Mouse (Mus musculus): ENCODE data around the gene Rgs6. TPM values are rescaled to one million over a fixed set of nuclear protein-coding genes. Genes with fewer than 3 reads are reported as not detected.

Rgs6 gene
- polyA plus RNA-seq, 1 experiment from 2014 or later: 12.5 TPM

DNA sequence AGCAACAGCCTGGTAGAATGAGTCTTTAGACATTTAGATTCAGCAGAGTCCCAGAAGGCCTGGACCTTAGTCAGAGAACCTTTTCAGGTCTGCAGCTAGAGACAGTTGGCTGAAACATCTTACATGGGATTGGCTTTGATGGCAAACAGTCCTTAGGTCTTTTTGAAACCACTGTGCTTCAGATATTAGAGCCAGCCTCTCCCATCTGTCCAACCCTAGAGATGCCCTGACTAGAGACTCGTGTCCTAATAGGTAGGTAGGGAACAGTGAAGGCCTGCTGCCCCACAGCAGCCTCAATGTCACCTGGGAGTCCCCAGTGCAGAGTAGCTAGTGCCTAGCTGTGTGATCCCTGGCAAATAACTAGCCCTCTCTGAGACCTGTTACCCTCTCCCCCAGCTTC, 555.5 kb downstream of the Rgs6 start:
- ATAC-seq (ENCODE audit: low FRiP score, low TSS enrichment) (no peak), DNase-seq (no peak)
- Histone ChIP-seq H3K4me2 (ENCODE audit: low read length) (no peak overlapping the region), H3K9me3 (ENCODE audit: control insufficient read depth, low read length) (no peaks in the 10 kb centered on the region), H3K4me1 (ENCODE audit: control insufficient read depth, insufficient read depth, low read length) (no peaks in the 10 kb centered on the region), H3K27me3 (ENCODE audit: control insufficient read depth, insufficient read depth, low read length) (no peaks in the 10 kb centered on the region), H3K4me3 (replicated peaks; ENCODE audit: low read depth, low read length) (no peak overlapping the region), H3K36me3 (ENCODE audit: control insufficient read depth, insufficient read depth, low read length) (no peaks in the 10 kb centered on the region), H3K9ac (replicated peaks; ENCODE audit: low read length) (no peak overlapping the region), H3K27ac (replicated peaks; ENCODE audit: low read depth, low read length) (no peak overlapping the region)
- WGBS: 78% methylated on average over 1 of the region's 1 CpGs

DNA sequence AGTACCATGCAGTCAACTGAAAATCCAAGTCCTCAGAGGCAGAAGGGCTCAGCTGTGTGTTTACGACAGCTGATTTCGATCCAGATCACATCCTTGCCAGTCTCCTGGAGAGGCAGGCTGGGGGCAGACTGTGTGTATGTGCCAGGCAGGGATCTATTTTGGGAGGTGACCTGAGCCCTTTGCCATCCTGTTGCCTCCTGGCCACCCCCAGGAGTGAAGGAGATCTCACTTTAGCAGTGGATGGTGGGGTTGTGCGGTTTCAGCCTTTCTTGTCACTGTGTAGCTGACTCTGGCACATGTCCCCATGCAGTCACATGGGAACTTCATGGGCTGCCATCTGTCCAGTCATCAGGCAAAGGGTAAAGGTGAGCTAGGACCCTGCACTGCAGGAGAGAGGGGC, 557.0 kb downstream of the Rgs6 start:
- no peaks in the 10 kb centered on the region for H3K9me3 ChIP-seq (ENCODE audit: control insufficient read depth, low read length)
- WGBS: 80% methylated on average over 3 of the region's 3 CpGs
- ATAC-seq (ENCODE audit: low FRiP score, low TSS enrichment): no peak

DNA sequence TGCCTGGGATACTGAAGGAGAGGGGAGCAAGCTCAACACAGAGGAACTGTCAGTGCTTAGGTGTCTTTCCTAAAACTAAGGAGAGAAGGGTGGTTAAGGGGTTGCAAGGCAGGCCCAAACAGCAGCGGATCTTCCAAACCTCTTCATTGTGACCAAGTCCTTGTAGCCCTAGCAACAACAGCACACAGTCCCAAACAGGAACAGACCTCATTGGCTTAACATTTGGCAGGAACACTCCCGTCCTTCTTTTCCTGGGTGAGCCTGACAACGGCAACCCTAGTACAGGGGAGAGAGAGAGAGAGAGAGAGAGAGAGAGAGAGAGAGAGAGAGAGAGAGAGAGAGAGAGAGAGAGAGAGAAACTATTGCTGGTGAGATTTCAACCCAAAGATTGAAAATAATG, 557.8 kb downstream of the Rgs6 start:
- Histone ChIP-seq H3K27ac (replicated peaks; ENCODE audit: low read depth, low read length) (no peak overlapping the region), H3K9me3 (ENCODE audit: control insufficient read depth, low read length) (no peaks in the 10 kb centered on the region), H3K4me1 (ENCODE audit: control insufficient read depth, insufficient read depth, low read length) (no peaks in the 10 kb centered on the region), H3K27me3 (ENCODE audit: control insufficient read depth, insufficient read depth, low read length) (no peaks in the 10 kb centered on the region), H3K36me3 (ENCODE audit: control insufficient read depth, insufficient read depth, low read length) (no peaks in the 10 kb centered on the region), H3K4me2 (ENCODE audit: low read length) (no peak overlapping the region), H3K4me3 (replicated peaks; ENCODE audit: low read depth, low read length) (no peak overlapping the region), H3K9ac (replicated peaks; ENCODE audit: low read length) (no peak overlapping the region)
- ATAC-seq (ENCODE audit: low FRiP score, low TSS enrichment) (no peak), DNase-seq (no peak)
- 80% methylated on average over 3 of the region's 3 CpGs for whole genome bisulfite sequencing

More for the DNA sequence above, 557.0 kb downstream of the Rgs6 start:
- no peak for DNase-seq
- H3K4me1 ChIP-seq (ENCODE audit: control insufficient read depth, insufficient read depth, low read length): no peaks in the 10 kb centered on the region
- H3K27ac ChIP-seq (replicated peaks; ENCODE audit: low read depth, low read length): no peak overlapping the region
- H3K27me3 ChIP-seq (ENCODE audit: control insufficient read depth, insufficient read depth, low read length): no peaks in the 10 kb centered on the region
- H3K4me2 ChIP-seq (ENCODE audit: low read length): no peak overlapping the region
- H3K9ac ChIP-seq (replicated peaks; ENCODE audit: low read length): no peak overlapping the region
- H3K4me3 ChIP-seq (replicated peaks; ENCODE audit: low read depth, low read length): no peak overlapping the region
- no peaks in the 10 kb centered on the region for H3K36me3 ChIP-seq (ENCODE audit: control insufficient read depth, insufficient read depth, low read length)

DNA sequence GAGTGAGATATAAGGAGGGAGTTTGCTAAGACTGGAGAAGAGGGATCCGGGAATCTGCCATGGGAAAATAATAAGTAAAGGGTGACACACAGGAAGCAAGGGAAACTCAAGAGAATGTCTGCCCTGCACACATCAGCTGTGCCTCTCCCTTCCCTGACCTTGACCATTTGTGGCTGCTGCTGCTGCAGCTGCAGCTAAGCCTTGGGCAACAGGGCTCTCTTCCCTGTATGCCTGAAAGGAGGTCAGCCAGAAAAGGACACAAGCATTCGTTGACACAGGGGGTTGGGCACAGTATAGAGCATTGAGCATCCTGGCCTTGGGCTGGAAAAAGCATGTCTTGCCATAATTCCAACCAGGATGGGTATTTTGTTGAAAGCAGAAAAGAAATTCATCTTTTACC, 558.8 kb downstream of the Rgs6 start:
- no peak overlapping the region for H3K4me3 ChIP-seq (replicated peaks; ENCODE audit: low read depth, low read length)
- no peak overlapping the region for H3K27ac ChIP-seq (replicated peaks; ENCODE audit: low read depth, low read length)
- H3K9ac ChIP-seq (replicated peaks; ENCODE audit: low read length): no peak overlapping the region
- 64% methylated on average over 2 of the region's 2 CpGs for WGBS
- no peaks in the 10 kb centered on the region for H3K4me1 ChIP-seq (ENCODE audit: control insufficient read depth, insufficient read depth, low read length)
- H3K4me2 ChIP-seq (ENCODE audit: low read length): no peak overlapping the region
- DNase-seq (no peak), ATAC-seq (ENCODE audit: low FRiP score, low TSS enrichment) (no peak)
- H3K27me3 ChIP-seq (ENCODE audit: control insufficient read depth, insufficient read depth, low read length): no peaks in the 10 kb centered on the region
- no peaks in the 10 kb centered on the region for H3K9me3 ChIP-seq (ENCODE audit: control insufficient read depth, low read length)
- no peaks in the 10 kb centered on the region for H3K36me3 ChIP-seq (ENCODE audit: control insufficient read depth, insufficient read depth, low read length)

DNA sequence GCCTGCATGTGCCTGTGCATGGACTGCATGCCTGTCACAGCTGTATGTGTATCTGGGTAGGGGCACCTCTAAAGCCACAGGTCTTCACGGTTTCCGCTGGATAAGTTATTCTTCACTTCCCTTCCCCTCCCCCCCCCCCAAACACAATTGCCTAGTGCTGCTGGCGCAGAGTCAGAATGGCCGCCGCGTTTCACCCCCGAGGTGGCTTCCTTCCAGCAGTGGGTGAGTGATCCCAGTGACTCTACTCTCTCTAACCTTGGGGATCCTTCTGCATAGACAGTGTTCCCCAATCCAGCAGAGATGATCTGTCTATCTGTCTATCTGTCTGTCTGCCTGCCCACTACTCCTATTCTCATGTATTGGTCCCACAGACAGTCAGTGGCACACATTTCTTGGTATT, 561.9 kb downstream of the Rgs6 start:
- no peak overlapping the region for H3K4me3 ChIP-seq (replicated peaks; ENCODE audit: low read depth, low read length)
- no peaks in the 10 kb centered on the region for H3K27me3 ChIP-seq (ENCODE audit: control insufficient read depth, insufficient read depth, low read length)
- no peak overlapping the region for H3K27ac ChIP-seq (replicated peaks; ENCODE audit: low read depth, low read length)
- H3K9ac ChIP-seq (replicated peaks; ENCODE audit: low read length): no peak overlapping the region
- no peak for ATAC-seq (ENCODE audit: low FRiP score, low TSS enrichment)
- no peak overlapping the region for H3K4me2 ChIP-seq (ENCODE audit: low read length)
- no peaks in the 10 kb centered on the region for H3K4me1 ChIP-seq (ENCODE audit: control insufficient read depth, insufficient read depth, low read length)
- 91% methylated on average over 7 of the region's 7 CpGs for WGBS
- no peak for DNase-seq
- H3K36me3 ChIP-seq (ENCODE audit: control insufficient read depth, insufficient read depth, low read length): no peaks in the 10 kb centered on the region
- no peaks in the 10 kb centered on the region for H3K9me3 ChIP-seq (ENCODE audit: control insufficient read depth, low read length)

DNA sequence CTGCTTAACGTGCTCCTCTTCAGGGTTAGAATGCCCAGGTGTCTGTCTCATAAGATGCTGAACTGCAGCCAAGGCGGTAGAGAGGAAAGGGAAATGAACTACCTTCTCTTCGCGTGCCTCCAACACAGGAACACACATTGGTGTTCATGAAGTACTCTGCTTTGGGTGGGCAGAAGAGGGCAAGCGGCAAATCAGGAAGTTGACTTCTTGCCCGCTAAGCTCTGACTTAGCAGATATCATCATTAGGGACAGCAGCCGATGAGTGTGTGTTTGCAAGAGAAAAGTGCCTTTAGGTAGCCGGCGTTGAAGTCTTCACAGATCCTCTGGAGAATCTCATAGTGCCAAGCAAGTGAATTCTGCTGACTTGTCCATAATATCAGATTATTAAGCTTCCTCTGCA, 562.7 kb downstream of the Rgs6 start:
- Histone ChIP-seq H3K9ac (replicated peaks; ENCODE audit: low read length) (no peak overlapping the region), H3K36me3 (ENCODE audit: control insufficient read depth, insufficient read depth, low read length) (no peaks in the 10 kb centered on the region), H3K27ac (replicated peaks; ENCODE audit: low read depth, low read length) (no peak overlapping the region), H3K27me3 (ENCODE audit: control insufficient read depth, insufficient read depth, low read length) (no peaks in the 10 kb centered on the region), H3K9me3 (ENCODE audit: control insufficient read depth, low read length) (no peaks in the 10 kb centered on the region), H3K4me3 (replicated peaks; ENCODE audit: low read depth, low read length) (no peak overlapping the region), H3K4me2 (ENCODE audit: low read length) (no peak overlapping the region), H3K4me1 (ENCODE audit: control insufficient read depth, insufficient read depth, low read length) (no peaks in the 10 kb centered on the region)
- 92% methylated on average over 9 of the region's 9 CpGs for WGBS
- ATAC-seq (ENCODE audit: low FRiP score, low TSS enrichment): no peak
- DNase-seq: no peak

DNA sequence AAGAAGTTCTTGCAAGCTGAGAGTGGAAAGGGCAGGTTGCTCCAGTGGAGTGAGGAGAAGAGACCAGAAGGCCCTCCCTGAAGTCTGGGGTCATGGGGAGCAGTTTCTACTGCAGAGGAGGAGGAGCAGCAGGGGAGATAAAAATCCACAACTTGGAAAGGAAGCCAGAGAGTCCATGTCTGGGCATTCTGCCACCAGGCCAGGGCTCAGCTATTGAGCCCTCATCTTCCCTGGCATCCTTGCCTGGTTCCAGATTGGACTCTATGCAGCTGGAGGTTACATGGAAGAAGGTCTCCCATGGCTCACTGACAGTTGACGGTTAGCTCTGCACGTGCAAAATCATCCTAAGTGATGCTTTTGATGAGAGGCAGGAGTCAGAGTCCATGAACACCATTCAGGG, 563.4 kb downstream of the Rgs6 start:
- Histone ChIP-seq H3K36me3 (ENCODE audit: control insufficient read depth, insufficient read depth, low read length) (no peaks in the 10 kb centered on the region), H3K9ac (replicated peaks; ENCODE audit: low read length) (no peak overlapping the region), H3K4me3 (replicated peaks; ENCODE audit: low read depth, low read length) (no peak overlapping the region), H3K9me3 (ENCODE audit: control insufficient read depth, low read length) (no peaks in the 10 kb centered on the region), H3K4me1 (ENCODE audit: control insufficient read depth, insufficient read depth, low read length) (no peaks in the 10 kb centered on the region), H3K4me2 (ENCODE audit: low read length) (no peak overlapping the region), H3K27me3 (ENCODE audit: control insufficient read depth, insufficient read depth, low read length) (no peaks in the 10 kb centered on the region), H3K27ac (replicated peaks; ENCODE audit: low read depth, low read length) (no peak overlapping the region)
- ATAC-seq (ENCODE audit: low FRiP score, low TSS enrichment): no peak
- 86% methylated on average over 2 of the region's 2 CpGs for WGBS
- DNase-seq: no peak

DNA sequence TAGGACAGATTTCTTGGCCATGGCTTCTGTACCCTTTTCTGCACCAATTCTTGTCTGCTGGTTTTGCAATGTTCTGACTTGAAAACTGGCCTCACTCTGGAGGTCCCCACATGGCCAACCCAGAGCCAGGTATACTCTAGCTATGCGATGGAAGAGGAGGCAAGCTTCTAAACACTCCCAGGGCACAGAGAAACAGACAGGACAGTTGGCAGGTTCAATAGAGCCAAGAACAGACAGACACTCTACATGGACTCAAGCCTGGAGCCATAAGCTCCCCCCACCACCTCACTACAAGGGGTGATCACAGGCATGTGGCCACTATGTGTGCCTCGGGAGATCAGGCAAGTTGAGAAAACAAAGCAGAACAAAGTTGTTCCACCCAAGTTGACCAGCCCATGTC, 572.1 kb downstream of the Rgs6 start:
- H3K36me3 ChIP-seq (ENCODE audit: control insufficient read depth, insufficient read depth, low read length): no peaks in the 10 kb centered on the region
- H3K9me3 ChIP-seq (ENCODE audit: control insufficient read depth, low read length): no peaks in the 10 kb centered on the region
- H3K27ac ChIP-seq (replicated peaks; ENCODE audit: low read depth, low read length): no peak overlapping the region
- H3K9ac ChIP-seq (replicated peaks; ENCODE audit: low read length): no peak overlapping the region
- 82% methylated on average over 2 of the region's 2 CpGs for WGBS
- no peak for DNase-seq
- H3K4me2 ChIP-seq (ENCODE audit: low read length): no peak overlapping the region
- ATAC-seq (ENCODE audit: low FRiP score, low TSS enrichment): no peak
- no peaks in the 10 kb centered on the region for H3K27me3 ChIP-seq (ENCODE audit: control insufficient read depth, insufficient read depth, low read length)
- H3K4me1 ChIP-seq (ENCODE audit: control insufficient read depth, insufficient read depth, low read length): peaks cover 7% of the 10 kb centered on the region; the same call in 1 of the 2 replicates
- H3K4me3 ChIP-seq (replicated peaks; ENCODE audit: low read depth, low read length): no peak overlapping the region

DNA sequence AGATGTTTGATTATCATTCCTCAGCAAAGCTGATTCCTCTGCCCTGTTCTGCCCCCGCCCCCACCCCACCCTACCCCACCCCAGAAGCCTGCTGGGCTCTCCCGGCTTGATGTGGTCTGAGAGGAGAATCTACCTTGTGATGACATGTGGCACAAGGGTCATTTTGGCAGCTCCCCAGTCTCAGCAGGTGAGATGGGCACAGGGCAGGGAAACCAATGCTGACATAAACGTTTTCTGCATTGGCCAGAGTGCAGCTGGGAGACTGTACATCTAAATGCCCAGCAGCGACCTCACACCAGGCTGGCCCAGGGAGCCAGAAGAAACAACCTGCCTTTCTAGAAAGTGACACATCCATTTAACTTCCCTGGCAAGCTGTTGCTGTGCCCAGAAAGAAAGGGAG, 572.6 kb downstream of the Rgs6 start:
- Histone ChIP-seq H3K9me3 (ENCODE audit: control insufficient read depth, low read length) (no peaks in the 10 kb centered on the region), H3K27ac (replicated peaks; ENCODE audit: low read depth, low read length) (no peak overlapping the region), H3K36me3 (ENCODE audit: control insufficient read depth, insufficient read depth, low read length) (no peaks in the 10 kb centered on the region), H3K4me2 (ENCODE audit: low read length) (no peak overlapping the region), H3K9ac (replicated peaks; ENCODE audit: low read length) (no peak overlapping the region), H3K27me3 (ENCODE audit: control insufficient read depth, insufficient read depth, low read length) (no peaks in the 10 kb centered on the region), H3K4me3 (replicated peaks; ENCODE audit: low read depth, low read length) (no peak overlapping the region), H3K4me1 (ENCODE audit: control insufficient read depth, insufficient read depth, low read length) (peaks cover 7% of the 10 kb centered on the region; the same call in 1 of the 2 replicates)
- ATAC-seq (ENCODE audit: low FRiP score, low TSS enrichment): no peak
- WGBS: 79% methylated on average over 4 of the region's 4 CpGs
- no peak for DNase-seq

All from midbrain, embryonic 14.5 days (tissue).